Mouse (Mus musculus) kidney, adult 10 weeks (tissue): ENCODE measurements around the gene Vmn2r16. TPM values are rescaled to one million over a fixed set of nuclear protein-coding genes. Genes with fewer than 3 reads are reported as not detected.

Experiments
- polyA plus RNA-seq: library from polyadenylated mRNA; stranded (reverse); fragments of 350-450 nt; fragmentation: Illumina TruSeq; extraction: RNeasy Lipid Tissue Mini Kit (QIAGEN cat#74804); gene quantifications from one replicate; pipeline ENCODE4 v1.2.3, GENCODE M21; 2014; ENCODE audit warnings: low read depth, low replicate concordance

The Vmn2r16 gene
- polyA plus RNA-seq: not detected

GRCm38 (mm10) chr5:109329862-109330261 lies at the start of gene Vmn2r16:
Vmn2r16 (plus strand) TSS chr5:109330162.

DNA sequence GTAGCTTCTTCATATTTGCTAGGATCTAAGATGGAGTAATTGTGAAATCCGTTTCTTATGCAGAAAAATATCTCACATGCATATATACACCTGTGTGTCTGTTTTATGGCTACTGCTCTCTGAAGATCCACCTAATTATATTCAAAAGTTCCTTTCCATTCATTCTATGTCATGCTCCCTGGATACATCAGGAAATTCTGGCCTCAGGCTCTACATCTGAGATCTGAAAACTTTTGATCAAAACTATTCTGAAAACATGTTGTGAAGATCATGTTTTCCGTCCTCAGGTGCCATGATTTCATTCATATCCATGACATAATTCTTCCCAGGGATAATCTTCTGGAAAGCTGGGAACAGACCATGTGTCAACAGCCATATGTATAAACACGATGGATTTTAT lies 32.4 kb upstream of the Vmn2r16 start, which contains the start of gene Vmn2r15:
TSS of gene Vmn2r15 (minus strand) at position 101 of the 400 bp plus-strand sequence.

GRCm38 (mm10) chr5:109419388-109419787 lies 89.4 kb downstream of the Vmn2r16 start, which contains the start of gene Vmn2r17:
Vmn2r17 (plus strand) TSS chr5:109419688.

Other genes with a start within 250 kb of the Vmn2r16 start
- not detected for gene Vmn2r12, start 232.2 kb upstream of the Vmn2r16 start, polyA plus RNA-seq
- gene Vmn2r13, start 138.0 kb upstream of the Vmn2r16 start, polyA plus RNA-seq: not detected
- not detected for gene Vmn2r14, start 105.5 kb upstream of the Vmn2r16 start, polyA plus RNA-seq
- gene Vmn2r15, start 32.5 kb upstream of the Vmn2r16 start, polyA plus RNA-seq: not detected
- not detected for gene Vmn2r17, start 89.5 kb downstream of the Vmn2r16 start, polyA plus RNA-seq
- 1.1 TPM for gene Crlf2, start 228.8 kb downstream of the Vmn2r16 start, polyA plus RNA-seq